Mouse (Mus musculus) heart, embryonic 16.5 days (tissue): Measurements from ENCODE around the gene Gpatch1. TPM values are rescaled to one million over a fixed set of nuclear protein-coding genes. Genes with fewer than 3 reads are reported as not detected.
A peak's percentile ranks its signal among the peaks of the same experiment; 100 is the strongest.
"Not testable (repeated sequence)": the region's sequence is repeated elsewhere in the genome, so short reads cannot be mapped to it uniquely, and the experiment has no call there.

Experiments used
- ATAC-seq: fragments of 200-750 bp; cut with Nextera tagmentation; replicated peaks from 2 replicates; pipeline ENCODE4 v1.8.0; 2017; ENCODE audit warnings: moderate number of reproducible peaks; ENCODE audit not compliant: insufficient read depth, low FRiP score; ENCODE audit errors: extremely low read depth
- H3K27ac ChIP-seq: fragments of 300-500 bp; sonication (generic); 2 replicates; pipeline ENCODE4 v1.5.1; 2014; ENCODE audit warnings: mild to moderate bottlenecking, low read length, control low read depth, moderate library complexity
- H3K27me3 ChIP-seq: fragments of 300-500 bp; sonication (generic); 2 replicates; pipeline ENCODE4 v1.6.1; 2014; ENCODE audit warnings: low read length, mixed read lengths; ENCODE audit not compliant: control insufficient read depth, insufficient read depth
- H3K36me3 ChIP-seq: fragments of 300-500 bp; sonication (generic); 2 replicates; pipeline ENCODE4 v1.6.1; 2014; ENCODE audit not compliant: control insufficient read depth, insufficient read depth
- H3K4me1 ChIP-seq: fragments of 300-500 bp; sonication (generic); 2 replicates; pipeline ENCODE4 v1.6.1; 2014; ENCODE audit warnings: low read length, mixed read lengths; ENCODE audit not compliant: control insufficient read depth, insufficient read depth
- H3K4me2 ChIP-seq: fragments of 300-500 bp; sonication (generic); 2 replicates; pipeline ENCODE4 v1.6.1; 2014; ENCODE audit warnings: low read depth, mild to moderate bottlenecking, control low read depth, low read length
- H3K4me3 ChIP-seq: fragments of 300-500 bp; sonication (generic); 2 replicates; pipeline ENCODE4 v1.5.1; 2014; ENCODE audit warnings: mild to moderate bottlenecking, control low read depth, low read length
- H3K9ac ChIP-seq: fragments of 300-500 bp; sonication (generic); 2 replicates; pipeline ENCODE4 v1.6.1; 2014; ENCODE audit warnings: low read length, control low read depth
- H3K9me3 ChIP-seq: fragments of 300-500 bp; sonication (generic); replicated peaks from 2 replicates; pipeline ENCODE4 v1.6.1; 2016; ENCODE audit warnings: low read length; ENCODE audit not compliant: control insufficient read depth
- WGBS: fragments of 180-500 bp; shearing (Covaris S2); extraction: QIAGEN DNeasy Blood & Tissue Kit; methylation state at CpG from one replicate; pipeline ENCODE4 v1.1.7; 2014; 5-methylcytosine and 5-hydroxymethylcytosine counted together
- polyA plus RNA-seq: library from polyadenylated mRNA; unstranded; fragments of >200 nt; fragmentation: Nextera tagmentation; extraction: Ambion mirVana; gene quantifications from 2 replicates; pipeline ENCODE4 v1.2.1, GENCODE M21; 2015

The Gpatch1 gene
- polyA plus RNA-seq, 1 experiment from 2014 or later, result 12.2 TPM

GRCm38 (mm10) chr7:35333692-35334526 is 15.7 kb upstream of the Gpatch1 start, which contains the start of gene Rhpn2:
Rhpn2 (plus strand) TSS chr7:35334170.
- under 1% methylated on average over 50 of the region's 52 CpGs for WGBS
- peak within 1 kb of the TSS; percentile 81 for H3K9ac ChIP-seq
- H3K4me1 ChIP-seq, result 0 out of 2 replicates have a peak, but pooled peaks cover 4% of the 10 kb centered on the region
- peak within 1 kb of the TSS; percentile 100 for H3K4me2 ChIP-seq
- H3K27ac ChIP-seq, result peak within 1 kb of the TSS; percentile 49; the same call in 1 of the 2 replicates
- H3K4me3 ChIP-seq, result peak within 1 kb of the TSS; percentile 84
- no peaks in the 10 kb centered on the region for H3K9me3 ChIP-seq
- ATAC-seq, result peak; percentile 98
- 0 out of 2 replicates have a peak, but pooled peaks cover 6% of the 10 kb centered on the region for H3K27me3 ChIP-seq
- H3K36me3 ChIP-seq, result no peaks in the 10 kb centered on the region

GRCm38 (mm10) chr7:35333231-35333651 is 15.0 kb upstream of the Gpatch1 start:
- peak overlapping the region; percentile 41; the same call in 1 of the 2 replicates for H3K27ac ChIP-seq
- WGBS, result under 1% methylated on average over 19 of the region's 19 CpGs
- peak; percentile 39; the same call in 1 of the 2 replicates for ATAC-seq

GRCm38 (mm10) chr7:35331590-35331989 is 13.3 kb upstream of the Gpatch1 start:
- ATAC-seq, result no peak
- WGBS, result 67% methylated on average over 3 of the region's 3 CpGs
- Histone ChIP-seq H3K27me3 (0 out of 2 replicates have a peak, but pooled peaks cover 6% of the 10 kb centered on the region), H3K36me3 (no peaks in the 10 kb centered on the region), H3K9ac (no peak overlapping the region), H3K9me3 (no peaks in the 10 kb centered on the region), H3K27ac (no peak overlapping the region), H3K4me1 (0 out of 2 replicates have a peak, but pooled peaks cover 4% of the 10 kb centered on the region), H3K4me2 (no peak overlapping the region), H3K4me3 (no peak overlapping the region)

More at GRCm38 (mm10) chr7:35333231-35333651, 15.0 kb upstream of the Gpatch1 start:
- Histone ChIP-seq H3K9me3 (no peaks in the 10 kb centered on the region), H3K4me1 (0 out of 2 replicates have a peak, but pooled peaks cover 4% of the 10 kb centered on the region), H3K4me2 (peak overlapping the region; percentile 100), H3K36me3 (no peaks in the 10 kb centered on the region), H3K27me3 (0 out of 2 replicates have a peak, but pooled peaks cover 6% of the 10 kb centered on the region), H3K9ac (peak overlapping the region; percentile 56), H3K4me3 (peak overlapping the region; percentile 84)

GRCm38 (mm10) chr7:35322732-35323420 is 4.6 kb upstream of the Gpatch1 start:
- Histone ChIP-seq H3K36me3 (no peaks in the 10 kb centered on the region), H3K27ac (no peak overlapping the region), H3K9me3 (no peaks in the 10 kb centered on the region), H3K4me2 (peak overlapping the region; percentile 23; the same call in 1 of the 2 replicates), H3K4me1 (0 out of 2 replicates have a peak, but pooled peaks cover 2% of the 10 kb centered on the region), H3K9ac (no peak overlapping the region; the same call in 1 of the 2 replicates), H3K4me3 (no peak overlapping the region), H3K27me3 (no peaks in the 10 kb centered on the region)
- no peak for ATAC-seq
- WGBS, result 12% methylated on average over 11 of the region's 13 CpGs

GRCm38 (mm10) chr7:35322161-35322560 is 3.9 kb upstream of the Gpatch1 start:
- Histone ChIP-seq H3K27ac (no peak overlapping the region), H3K4me2 (no peak overlapping the region), H3K9me3 (no peaks in the 10 kb centered on the region), H3K4me3 (no peak overlapping the region), H3K36me3 (no peaks in the 10 kb centered on the region), H3K4me1 (peaks cover 8% of the 10 kb centered on the region), H3K27me3 (no peaks in the 10 kb centered on the region), H3K9ac (no peak overlapping the region)
- no peak for ATAC-seq
- 57% methylated on average over 3 of the region's 3 CpGs for WGBS

GRCm38 (mm10) chr7:35319755-35320154 is 1.5 kb upstream of the Gpatch1 start:
- Histone ChIP-seq H3K9ac (no peak overlapping the region), H3K27ac (no peak overlapping the region), H3K9me3 (no peaks in the 10 kb centered on the region), H3K4me1 (peaks cover 8% of the 10 kb centered on the region), H3K36me3 (no peaks in the 10 kb centered on the region), H3K27me3 (no peaks in the 10 kb centered on the region), H3K4me3 (no peak overlapping the region), H3K4me2 (no peak overlapping the region)
- ATAC-seq, result no peak
- 72% methylated on average over 4 of the region's 4 CpGs for WGBS

- H3K9me3 ChIP-seq, H3K9ac ChIP-seq, H3K4me3 ChIP-seq, H3K36me3 ChIP-seq, ATAC-seq, H3K27ac ChIP-seq, H3K4me2 ChIP-seq, H3K4me1 ChIP-seq, H3K27me3 ChIP-seq: not testable (repeated sequence)
- 38% methylated on average over 3 of the region's 3 CpGs for WGBS
These were observed 981 bp upstream of the Gpatch1 start for GRCm38 (mm10) chr7:35319221-35319620.

GRCm38 (mm10) chr7:35314156-35314555 is 4.1 kb downstream of the Gpatch1 start:
- Histone ChIP-seq H3K4me1 (peaks cover 6% of the 10 kb centered on the region), H3K36me3 (peaks cover 8% of the 10 kb centered on the region; the same call in 1 of the 2 replicates), H3K4me2 (no peak overlapping the region), H3K27ac (no peak overlapping the region), H3K4me3 (no peak overlapping the region), H3K9ac (no peak overlapping the region), H3K27me3 (no peaks in the 10 kb centered on the region), H3K9me3 (no peaks in the 10 kb centered on the region)
- ATAC-seq, result no peak
